Mouse (Mus musculus): ENCODE measurements at regions not wholly inside any gene's neighbourhood (a gene's known extent, or its start where the extent isn't known, plus 50 kb on each side); places are given as distances from the start of the nearest gene placed in this dataset.

DNA sequence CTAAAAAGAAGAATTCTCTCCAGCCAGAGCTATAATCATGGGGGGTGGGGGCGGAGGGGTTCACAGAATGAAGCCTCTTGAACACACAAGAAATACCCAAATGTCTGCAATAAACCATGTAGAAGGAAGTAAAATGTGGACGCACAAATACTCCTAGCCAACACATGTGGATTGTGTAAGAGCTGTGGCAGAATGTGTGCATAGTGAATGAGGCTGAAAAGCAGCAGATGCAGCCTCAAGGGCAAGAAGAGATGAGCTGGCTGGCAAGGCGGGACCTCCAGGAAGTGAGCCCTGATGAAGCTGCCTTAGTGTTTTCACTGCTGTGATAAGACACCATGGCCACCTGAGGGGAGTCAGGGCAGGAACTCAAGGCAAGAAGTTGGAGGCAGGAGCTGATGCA lies 53.3 kb upstream of the Arhgap28 start:
- Histone ChIP-seq H3K4me2 (replicated peaks; ENCODE audit: low read depth, low read length, severe bottlenecking) (no peak overlapping the region), H3K4me1 (ENCODE audit: control insufficient read depth, insufficient read depth, low read length) (no peaks in the 10 kb centered on the region), H3K9ac (ENCODE audit: low read depth, low read length, severe bottlenecking) (no peak overlapping the region), H3K27ac (replicated peaks; ENCODE audit: low read depth, low read length) (no peak overlapping the region), H3K9me3 (ENCODE audit: control insufficient read depth, low read length) (no peaks in the 10 kb centered on the region), H3K27me3 (ENCODE audit: control insufficient read depth, insufficient read depth, low read length) (no peaks in the 10 kb centered on the region), H3K4me3 (replicated peaks; ENCODE audit: low read length) (no peak overlapping the region), H3K36me3 (ENCODE audit: control insufficient read depth, insufficient read depth, low read length) (no peaks in the 10 kb centered on the region)
- 81% methylated on average over 3 of the region's 3 CpGs for WGBS
- no peak for ATAC-seq (ENCODE audit: low FRiP score, low read depth)
- no peak for DNase-seq (ENCODE audit: low spot score)
- TF ChIP-seq POLR2A (IDR thresholded peaks at IDR 0.05; ENCODE audit: borderline replicate concordance, extremely low read depth, insufficient read depth, insufficient read length): no peak

DNA sequence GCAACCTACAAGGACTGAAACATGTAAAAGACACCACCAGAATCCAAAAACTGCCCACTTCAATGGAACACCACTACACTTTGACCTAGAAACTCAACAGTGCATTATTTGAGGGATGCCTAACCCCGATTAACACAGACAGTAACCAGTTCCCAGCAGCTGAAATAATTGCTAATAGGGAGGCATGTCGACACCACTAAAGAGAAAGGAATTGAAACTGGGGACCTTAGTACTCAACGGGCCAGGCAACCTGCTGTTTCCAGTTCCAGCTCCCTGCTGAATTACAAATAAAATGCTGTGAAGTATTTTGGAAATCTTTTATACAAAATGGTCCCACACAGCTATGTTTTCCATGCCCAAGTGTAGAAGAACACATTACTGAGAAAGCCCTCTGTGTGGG lies 56.5 kb upstream of the Arhgap28 start:
- Histone ChIP-seq H3K27ac (replicated peaks; ENCODE audit: low read depth, low read length) (no peak overlapping the region), H3K36me3 (ENCODE audit: control insufficient read depth, insufficient read depth, low read length) (no peaks in the 10 kb centered on the region), H3K9ac (ENCODE audit: low read depth, low read length, severe bottlenecking) (no peak overlapping the region), H3K27me3 (ENCODE audit: control insufficient read depth, insufficient read depth, low read length) (no peaks in the 10 kb centered on the region), H3K4me3 (replicated peaks; ENCODE audit: low read length) (no peak overlapping the region), H3K4me1 (ENCODE audit: control insufficient read depth, insufficient read depth, low read length) (no peaks in the 10 kb centered on the region), H3K9me3 (ENCODE audit: control insufficient read depth, low read length) (no peaks in the 10 kb centered on the region), H3K4me2 (replicated peaks; ENCODE audit: low read depth, low read length, severe bottlenecking) (no peak overlapping the region)
- 66% methylated on average over 3 of the region's 3 CpGs for WGBS
- no peak for DNase-seq (ENCODE audit: low spot score)
- no peak for TF ChIP-seq POLR2A (IDR thresholded peaks at IDR 0.05; ENCODE audit: borderline replicate concordance, extremely low read depth, insufficient read depth, insufficient read length)
- ATAC-seq (ENCODE audit: low FRiP score, low read depth): no peak

- ATAC-seq (ENCODE audit: low FRiP score, low read depth): no peak
- DNase-seq (ENCODE audit: low spot score): no peak
- 89% methylated on average over 9 of the region's 9 CpGs for WGBS
- Histone ChIP-seq H3K4me2 (replicated peaks; ENCODE audit: low read depth, low read length, severe bottlenecking) (no peak overlapping the region), H3K9ac (ENCODE audit: low read depth, low read length, severe bottlenecking) (no peak overlapping the region), H3K36me3 (ENCODE audit: control insufficient read depth, insufficient read depth, low read length) (no peaks in the 10 kb centered on the region), H3K4me1 (ENCODE audit: control insufficient read depth, insufficient read depth, low read length) (peaks cover 6% of the 10 kb centered on the region), H3K27me3 (ENCODE audit: control insufficient read depth, insufficient read depth, low read length) (no peaks in the 10 kb centered on the region), H3K4me3 (replicated peaks; ENCODE audit: low read length) (no peak overlapping the region), H3K27ac (replicated peaks; ENCODE audit: low read depth, low read length) (no peak overlapping the region), H3K9me3 (ENCODE audit: control insufficient read depth, low read length) (no peaks in the 10 kb centered on the region)
- no peak for TF ChIP-seq POLR2A (IDR thresholded peaks at IDR 0.05; ENCODE audit: borderline replicate concordance, extremely low read depth, insufficient read depth, insufficient read length)
Observed at GRCm38 (mm10) chr17:68065751-68066150, 61.8 kb upstream of the Arhgap28 start.

- Histone ChIP-seq H3K4me1 (ENCODE audit: control insufficient read depth, insufficient read depth, low read length) (peaks cover 11% of the 10 kb centered on the region), H3K27ac (replicated peaks; ENCODE audit: low read depth, low read length) (no peak overlapping the region), H3K4me3 (replicated peaks; ENCODE audit: low read length) (no peak overlapping the region), H3K27me3 (ENCODE audit: control insufficient read depth, insufficient read depth, low read length) (no peaks in the 10 kb centered on the region), H3K36me3 (ENCODE audit: control insufficient read depth, insufficient read depth, low read length) (no peaks in the 10 kb centered on the region), H3K9ac (ENCODE audit: low read depth, low read length, severe bottlenecking) (no peak overlapping the region), H3K4me2 (replicated peaks; ENCODE audit: low read depth, low read length, severe bottlenecking) (no peak overlapping the region), H3K9me3 (ENCODE audit: control insufficient read depth, low read length) (no peaks in the 10 kb centered on the region)
- WGBS: 96% methylated on average over 2 of the region's 2 CpGs
- no peak for DNase-seq (ENCODE audit: low spot score)
- no peak for TF ChIP-seq POLR2A (IDR thresholded peaks at IDR 0.05; ENCODE audit: borderline replicate concordance, extremely low read depth, insufficient read depth, insufficient read length)
- ATAC-seq (ENCODE audit: low FRiP score, low read depth): no peak
Observed at GRCm38 (mm10) chr17:68066204-68066603, 62.3 kb upstream of the Arhgap28 start.

DNA sequence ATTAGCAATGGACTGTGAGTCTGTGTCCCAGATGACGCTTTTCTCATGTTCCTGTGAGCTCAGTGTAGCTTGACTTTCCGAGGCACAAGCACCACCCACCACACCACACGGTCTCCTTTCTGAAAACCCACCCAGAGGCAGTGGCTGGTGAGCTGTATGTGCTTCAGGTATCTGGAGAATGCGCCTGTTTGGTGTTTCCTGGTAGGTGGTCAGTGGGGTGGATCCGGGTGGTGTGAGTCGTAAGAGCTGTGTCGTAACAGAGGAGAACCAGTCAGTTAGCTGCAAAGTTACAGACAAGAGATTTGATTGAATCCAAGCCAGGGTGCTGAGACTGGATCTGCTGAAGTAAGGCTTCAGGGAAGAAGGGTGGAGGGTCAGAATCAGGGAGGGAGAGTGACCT lies 65.1 kb upstream of the Arhgap28 start:
- no peak overlapping the region for H3K4me2 ChIP-seq (replicated peaks; ENCODE audit: low read depth, low read length, severe bottlenecking)
- no peak overlapping the region for H3K27ac ChIP-seq (replicated peaks; ENCODE audit: low read depth, low read length)

DNA sequence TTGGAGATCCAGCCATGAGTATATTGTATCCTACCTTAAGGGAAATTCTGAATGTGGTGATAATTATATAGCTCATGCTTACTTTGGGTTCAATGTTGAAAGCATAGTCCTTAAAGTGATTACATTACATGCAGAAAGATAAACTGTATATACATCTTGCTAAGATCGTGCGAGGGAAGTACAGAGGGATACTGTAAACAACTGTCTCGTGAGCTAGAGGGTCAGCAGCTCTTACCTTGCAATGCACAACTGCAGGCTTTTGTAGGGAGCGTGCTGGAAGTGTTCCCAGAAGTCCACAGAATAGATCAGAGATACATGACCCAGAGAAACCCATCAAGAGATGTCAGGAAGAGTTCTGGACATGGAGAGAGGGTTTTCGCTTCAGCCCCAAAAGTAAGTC lies 65.6 kb upstream of the Arhgap28 start:
- Histone ChIP-seq H3K4me3 (replicated peaks; ENCODE audit: low read length) (no peak overlapping the region), H3K4me1 (ENCODE audit: control insufficient read depth, insufficient read depth, low read length) (peaks cover 19% of the 10 kb centered on the region), H3K9me3 (ENCODE audit: control insufficient read depth, low read length) (no peaks in the 10 kb centered on the region), H3K27me3 (ENCODE audit: control insufficient read depth, insufficient read depth, low read length) (no peaks in the 10 kb centered on the region), H3K4me2 (replicated peaks; ENCODE audit: low read depth, low read length, severe bottlenecking) (no peak overlapping the region), H3K9ac (ENCODE audit: low read depth, low read length, severe bottlenecking) (no peak overlapping the region), H3K36me3 (ENCODE audit: control insufficient read depth, insufficient read depth, low read length) (no peaks in the 10 kb centered on the region), H3K27ac (replicated peaks; ENCODE audit: low read depth, low read length) (no peak overlapping the region)
- ATAC-seq (ENCODE audit: low FRiP score, low read depth) (no peak), DNase-seq (ENCODE audit: low spot score) (no peak)
- no peak for TF ChIP-seq POLR2A (IDR thresholded peaks at IDR 0.05; ENCODE audit: borderline replicate concordance, extremely low read depth, insufficient read depth, insufficient read length)
- WGBS: 85% methylated on average over 5 of the region's 5 CpGs

More for the DNA sequence above, 65.1 kb upstream of the Arhgap28 start:
- Histone ChIP-seq H3K27me3 (ENCODE audit: control insufficient read depth, insufficient read depth, low read length) (no peaks in the 10 kb centered on the region), H3K4me3 (replicated peaks; ENCODE audit: low read length) (no peak overlapping the region), H3K9ac (ENCODE audit: low read depth, low read length, severe bottlenecking) (no peak overlapping the region), H3K4me1 (ENCODE audit: control insufficient read depth, insufficient read depth, low read length) (peaks cover 19% of the 10 kb centered on the region), H3K36me3 (ENCODE audit: control insufficient read depth, insufficient read depth, low read length) (no peaks in the 10 kb centered on the region), H3K9me3 (ENCODE audit: control insufficient read depth, low read length) (no peaks in the 10 kb centered on the region)
- WGBS: 57% methylated on average over 7 of the region's 7 CpGs
- DNase-seq (ENCODE audit: low spot score) (no peak), ATAC-seq (ENCODE audit: low FRiP score, low read depth) (no peak)
- no peak for TF ChIP-seq POLR2A (IDR thresholded peaks at IDR 0.05; ENCODE audit: borderline replicate concordance, extremely low read depth, insufficient read depth, insufficient read length)

Data from limb, embryonic 14.5 days (tissue).